Mouse (Mus musculus): ENCODE measurements around the gene Mbd6. TPM values are rescaled to one million over a fixed set of nuclear protein-coding genes. Genes with fewer than 3 reads are reported as not detected.
"Not testable (repeated sequence)": the region's sequence is repeated elsewhere in the genome, so short reads cannot be mapped to it uniquely, and the experiment has no call there.

Mbd6 gene
- polyA plus RNA-seq, 1 experiment from 2014 or later = 16.3 TPM

- Histone ChIP-seq H3K27me3 (ENCODE audit: insufficient read depth, poor library complexity, severe bottlenecking) (peaks cover 81% of the 10 kb centered on the region), H3K9me3 (no peaks in the 10 kb centered on the region), H3K27ac (no peak overlapping the region), H3K4me1 (replicated peaks) (peaks cover 18% of the 10 kb centered on the region), H3K36me3 (no peaks in the 10 kb centered on the region), H3K4me3 (peak overlapping the region; percentile 9; the same call in 1 of the 2 replicates)
- 10% methylated on average over 7 of the region's 7 CpGs for WGBS
- peak; percentile 63 for DNase-seq (ENCODE audit: low spot score)
These were observed 35.7 kb upstream of the Mbd6 start for GRCm38 (mm10) chr10:127324495-127324894.

- WGBS = 77% methylated on average over 17 of the region's 17 CpGs
- H3K36me3 ChIP-seq = no peaks in the 10 kb centered on the region
- H3K27me3 ChIP-seq (ENCODE audit: insufficient read depth, poor library complexity, severe bottlenecking) = peaks cover 69% of the 10 kb centered on the region
- DNase-seq (ENCODE audit: low spot score) = no peak
- H3K4me3 ChIP-seq = no peak overlapping the region
- H3K9me3 ChIP-seq = no peaks in the 10 kb centered on the region
- peaks cover 18% of the 10 kb centered on the region for H3K4me1 ChIP-seq (replicated peaks)
- no peak overlapping the region for H3K27ac ChIP-seq
These were observed 34.5 kb upstream of the Mbd6 start for GRCm38 (mm10) chr10:127323131-127323855.

- Histone ChIP-seq H3K4me3 (no peak overlapping the region), H3K4me1 (replicated peaks) (peaks cover 18% of the 10 kb centered on the region), H3K27ac (peak overlapping the region; percentile 18; the same call in 1 of the 2 replicates), H3K36me3 (no peaks in the 10 kb centered on the region), H3K9me3 (no peaks in the 10 kb centered on the region), H3K27me3 (ENCODE audit: insufficient read depth, poor library complexity, severe bottlenecking) (peaks cover 63% of the 10 kb centered on the region)
- WGBS = 74% methylated on average over 4 of the region's 4 CpGs
- DNase-seq (ENCODE audit: low spot score) = no peak
These were observed 33.9 kb upstream of the Mbd6 start for GRCm38 (mm10) chr10:127322669-127323068.

- WGBS = 69% methylated on average over 13 of the region's 13 CpGs
- peaks cover 58% of the 10 kb centered on the region for H3K27me3 ChIP-seq (ENCODE audit: insufficient read depth, poor library complexity, severe bottlenecking)
- 0 out of 2 replicates have a peak overlapping the region, but pooled peaks have one; percentile 18 for H3K27ac ChIP-seq
- no peaks in the 10 kb centered on the region for H3K9me3 ChIP-seq
- no peaks in the 10 kb centered on the region for H3K36me3 ChIP-seq
- H3K4me1 ChIP-seq (replicated peaks) = peaks cover 18% of the 10 kb centered on the region
- H3K4me3 ChIP-seq = no peak overlapping the region
- no peak for DNase-seq (ENCODE audit: low spot score)
These were observed 33.4 kb upstream of the Mbd6 start for GRCm38 (mm10) chr10:127322178-127322577.

- H3K27me3 ChIP-seq (ENCODE audit: insufficient read depth, poor library complexity, severe bottlenecking) = peaks cover 52% of the 10 kb centered on the region
- DNase-seq (ENCODE audit: low spot score) = no peak
- 82% methylated on average over 3 of the region's 3 CpGs for WGBS
- peak within 1 kb of the TSS; percentile 18; the same call in 1 of the 2 replicates for H3K27ac ChIP-seq
- no peaks in the 10 kb centered on the region for H3K9me3 ChIP-seq
- no peak within 1 kb of the TSS for H3K4me3 ChIP-seq
- H3K36me3 ChIP-seq = no peaks in the 10 kb centered on the region
- peaks cover 14% of the 10 kb centered on the region for H3K4me1 ChIP-seq (replicated peaks)
These were observed 32.8 kb upstream of the Mbd6 start, which contains the start of gene Arhgap9 for GRCm38 (mm10) chr10:127321621-127322020. Arhgap9 (plus strand) TSS chr10:127321964.

DNA sequence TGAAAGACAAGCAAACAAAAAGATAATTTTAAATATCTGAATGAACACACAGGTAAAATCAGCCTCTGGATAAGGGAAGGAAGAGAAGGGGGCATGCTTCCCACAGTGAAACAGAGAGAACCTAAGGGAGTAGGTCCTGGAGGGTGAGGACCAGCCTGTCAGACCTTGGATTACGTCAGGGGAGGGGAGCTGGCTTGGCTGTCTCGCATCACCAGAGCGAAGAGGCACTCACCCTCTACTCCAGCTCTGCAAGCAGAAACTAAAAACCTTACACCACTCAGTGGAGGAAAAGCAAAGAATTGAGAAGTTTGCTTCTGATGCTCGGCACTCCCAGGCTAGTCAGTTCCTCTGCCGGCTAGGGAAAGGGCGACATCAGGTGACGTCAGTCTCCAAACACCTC lies 31.2 kb upstream of the Mbd6 start:
- Histone ChIP-seq H3K27me3 (ENCODE audit: insufficient read depth, poor library complexity, severe bottlenecking) (peaks cover 36% of the 10 kb centered on the region), H3K4me1 (replicated peaks) (0 out of 2 replicates have a peak, but pooled peaks cover 2% of the 10 kb centered on the region), H3K4me3 (no peak overlapping the region), H3K36me3 (no peaks in the 10 kb centered on the region), H3K27ac (no peak overlapping the region), H3K9me3 (no peaks in the 10 kb centered on the region)
- WGBS = 80% methylated on average over 7 of the region's 7 CpGs
- no peak for DNase-seq (ENCODE audit: low spot score)

DNA sequence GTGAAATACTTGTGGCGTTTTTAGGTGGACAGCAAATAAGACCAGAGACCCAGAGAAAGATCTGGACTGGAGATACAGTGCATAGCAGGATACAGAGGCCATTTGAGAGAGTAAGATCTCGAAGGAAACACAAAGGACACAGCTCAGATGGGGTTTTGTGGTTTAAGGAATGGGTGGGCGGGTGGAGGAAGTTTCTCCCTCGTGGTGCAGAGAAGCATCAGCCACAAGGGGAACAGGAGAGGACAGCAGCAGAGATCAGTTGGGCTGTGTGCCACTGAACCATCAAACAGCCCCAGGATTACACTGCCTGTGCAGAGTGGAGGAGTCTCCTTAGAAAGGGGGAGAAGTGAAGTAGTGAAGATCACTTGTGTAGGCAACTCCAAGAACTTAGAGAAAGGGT lies 29.2 kb upstream of the Mbd6 start:
- H3K36me3 ChIP-seq = no peaks in the 10 kb centered on the region
- WGBS = 49% methylated on average over 4 of the region's 4 CpGs
- no peaks in the 10 kb centered on the region for H3K9me3 ChIP-seq

GRCm38 (mm10) chr10:127317277-127317676 lies 28.5 kb upstream of the Mbd6 start:
- DNase-seq (ENCODE audit: low spot score) = no peak
- Histone ChIP-seq H3K27ac (no peak overlapping the region), H3K36me3 (no peaks in the 10 kb centered on the region), H3K9me3 (no peaks in the 10 kb centered on the region), H3K4me1 (replicated peaks) (no peaks in the 10 kb centered on the region), H3K27me3 (ENCODE audit: insufficient read depth, poor library complexity, severe bottlenecking) (peaks cover 9% of the 10 kb centered on the region), H3K4me3 (no peak overlapping the region)
- 84% methylated on average over 2 of the region's 2 CpGs for WGBS

More for the DNA sequence above, 29.2 kb upstream of the Mbd6 start:
- no peaks in the 10 kb centered on the region for H3K4me1 ChIP-seq (replicated peaks)
- H3K27me3 ChIP-seq (ENCODE audit: insufficient read depth, poor library complexity, severe bottlenecking) = peaks cover 16% of the 10 kb centered on the region
- H3K4me3 ChIP-seq = no peak overlapping the region
- no peak for DNase-seq (ENCODE audit: low spot score)
- H3K27ac ChIP-seq = no peak overlapping the region

- 66% methylated on average over 1 of the region's 1 CpGs for WGBS
- H3K4me3 ChIP-seq; H3K36me3 ChIP-seq; H3K9me3 ChIP-seq; H3K27me3 ChIP-seq (ENCODE audit: insufficient read depth, poor library complexity, severe bottlenecking); DNase-seq (ENCODE audit: low spot score); H3K27ac ChIP-seq: not testable (repeated sequence)
- peaks cover 12% of the 10 kb centered on the region for H3K4me1 ChIP-seq (replicated peaks)
These were observed 26.1 kb upstream of the Mbd6 start for GRCm38 (mm10) chr10:127314950-127315349.

- not testable (repeated sequence) for H3K27ac ChIP-seq; H3K9me3 ChIP-seq; DNase-seq (ENCODE audit: low spot score); H3K4me3 ChIP-seq; H3K27me3 ChIP-seq (ENCODE audit: insufficient read depth, poor library complexity, severe bottlenecking)
- 91% methylated on average over 5 of the region's 5 CpGs for WGBS
- H3K4me1 ChIP-seq (replicated peaks) = peaks cover 13% of the 10 kb centered on the region
- peaks cover 16% of the 10 kb centered on the region for H3K36me3 ChIP-seq
These were observed 24.7 kb upstream of the Mbd6 start for GRCm38 (mm10) chr10:127313516-127313915.

DNA sequence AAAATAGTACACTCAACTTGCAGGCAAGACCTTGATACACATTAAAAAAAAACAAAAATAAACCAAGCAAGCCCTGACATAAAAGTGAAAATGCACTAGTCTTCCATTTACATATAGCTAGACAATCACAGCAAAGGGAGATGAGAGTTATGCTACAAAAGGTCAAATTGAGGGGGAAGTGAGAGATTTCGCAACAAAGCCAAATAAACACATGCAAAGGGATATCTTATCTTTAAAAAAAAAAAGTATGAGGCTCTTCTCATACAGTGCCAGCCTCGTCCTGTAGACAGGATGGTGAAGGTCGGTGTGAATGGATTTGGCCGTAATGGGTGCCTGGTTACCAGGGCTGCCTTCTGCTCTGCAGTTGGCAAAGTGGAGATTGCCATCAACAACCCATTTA lies 24.0 kb upstream of the Mbd6 start:
- no peaks in the 10 kb centered on the region for H3K9me3 ChIP-seq
- no peaks in the 10 kb centered on the region for H3K27me3 ChIP-seq (ENCODE audit: insufficient read depth, poor library complexity, severe bottlenecking)
- peaks cover 13% of the 10 kb centered on the region for H3K4me1 ChIP-seq (replicated peaks)
- no peak for DNase-seq (ENCODE audit: low spot score)
- WGBS = 77% methylated on average over 4 of the region's 4 CpGs
- no peak overlapping the region for H3K27ac ChIP-seq
- 0 out of 2 replicates have a peak overlapping the region, but pooled peaks have one; percentile 88 for H3K4me3 ChIP-seq
- peaks cover 23% of the 10 kb centered on the region for H3K36me3 ChIP-seq

- Histone ChIP-seq H3K4me3 (peak overlapping the region; percentile 88), H3K9me3 (no peaks in the 10 kb centered on the region), H3K4me1 (replicated peaks) (peaks cover 13% of the 10 kb centered on the region), H3K27ac (peak overlapping the region; percentile 95), H3K36me3 (peaks cover 28% of the 10 kb centered on the region), H3K27me3 (ENCODE audit: insufficient read depth, poor library complexity, severe bottlenecking) (no peaks in the 10 kb centered on the region)
- 3% methylated on average over 4 of the region's 4 CpGs for WGBS
- peak; percentile 89 for DNase-seq (ENCODE audit: low spot score)
These were observed 23.5 kb upstream of the Mbd6 start for GRCm38 (mm10) chr10:127312356-127312676.

GRCm38 (mm10) chr10:127311476-127312355 lies 22.9 kb upstream of the Mbd6 start, which contains the start of gene Mars:
Mars (minus strand) TSS chr10:127311786.
- H3K4me3 ChIP-seq = peak within 1 kb of the TSS; percentile 88
- WGBS = under 1% methylated on average over 65 of the region's 65 CpGs
- peak within 1 kb of the TSS; percentile 95 for H3K27ac ChIP-seq
- H3K36me3 ChIP-seq = peaks cover 34% of the 10 kb centered on the region
- peaks cover 13% of the 10 kb centered on the region for H3K4me1 ChIP-seq (replicated peaks)
- peak; percentile 94 for DNase-seq (ENCODE audit: low spot score)
- H3K27me3 ChIP-seq (ENCODE audit: insufficient read depth, poor library complexity, severe bottlenecking) = no peaks in the 10 kb centered on the region
- no peaks in the 10 kb centered on the region for H3K9me3 ChIP-seq

Data from hindbrain, embryonic 10.5 days (tissue).